Mouse (Mus musculus) thymus, postnatal 36 days (tissue): ENCODE measurements at regions not wholly inside any gene's neighbourhood (a gene's known extent, or its start where the extent isn't known, plus 50 kb on each side); places are given as distances from the start of the nearest gene placed in this dataset.

ENCODE experiments used
- DNase-seq, 2 experiments: peaks; one replicate each; pipeline ENCODE4 v3.0.0; 2022; ENCODE audit warnings: mixed read lengths in 2 of 2

DNA sequence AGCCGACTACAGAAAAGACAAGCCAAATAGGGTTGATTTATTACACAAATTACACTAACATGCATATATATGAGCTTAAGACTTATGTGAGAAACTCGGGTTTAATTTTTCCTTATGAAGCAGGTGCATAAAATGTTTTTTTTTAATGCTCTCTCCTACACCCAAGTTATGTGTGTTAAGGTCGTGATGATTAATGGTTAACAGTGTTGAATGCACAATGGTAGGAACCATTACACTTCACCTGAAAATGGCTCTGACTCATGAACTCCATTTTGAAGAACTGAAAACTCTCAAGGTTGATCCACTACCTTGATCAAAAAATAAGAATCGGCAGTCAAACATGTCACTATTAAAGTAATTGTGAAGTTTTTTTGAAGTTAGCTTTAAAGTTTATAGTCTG lies 59.4 kb upstream of the Ifne start:
- DNase-seq: no peak

DNA sequence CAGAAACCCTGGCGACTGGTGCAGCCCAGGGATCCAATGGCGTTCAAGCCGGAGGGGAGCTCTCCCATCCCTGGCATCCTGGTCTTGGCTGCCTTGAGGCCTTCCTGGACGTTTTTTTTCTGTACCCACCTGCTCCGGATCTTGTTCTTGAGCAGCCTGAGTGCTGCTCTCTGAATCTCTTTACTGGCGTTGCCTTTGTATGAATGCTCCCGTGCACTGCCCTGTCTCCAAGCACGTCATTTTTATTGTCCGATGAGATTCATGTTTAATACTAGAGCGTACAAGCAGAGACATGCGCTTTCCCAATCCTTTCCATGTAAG lies 58.7 kb upstream of the Ifne start:
- DNase-seq: no peak

DNA sequence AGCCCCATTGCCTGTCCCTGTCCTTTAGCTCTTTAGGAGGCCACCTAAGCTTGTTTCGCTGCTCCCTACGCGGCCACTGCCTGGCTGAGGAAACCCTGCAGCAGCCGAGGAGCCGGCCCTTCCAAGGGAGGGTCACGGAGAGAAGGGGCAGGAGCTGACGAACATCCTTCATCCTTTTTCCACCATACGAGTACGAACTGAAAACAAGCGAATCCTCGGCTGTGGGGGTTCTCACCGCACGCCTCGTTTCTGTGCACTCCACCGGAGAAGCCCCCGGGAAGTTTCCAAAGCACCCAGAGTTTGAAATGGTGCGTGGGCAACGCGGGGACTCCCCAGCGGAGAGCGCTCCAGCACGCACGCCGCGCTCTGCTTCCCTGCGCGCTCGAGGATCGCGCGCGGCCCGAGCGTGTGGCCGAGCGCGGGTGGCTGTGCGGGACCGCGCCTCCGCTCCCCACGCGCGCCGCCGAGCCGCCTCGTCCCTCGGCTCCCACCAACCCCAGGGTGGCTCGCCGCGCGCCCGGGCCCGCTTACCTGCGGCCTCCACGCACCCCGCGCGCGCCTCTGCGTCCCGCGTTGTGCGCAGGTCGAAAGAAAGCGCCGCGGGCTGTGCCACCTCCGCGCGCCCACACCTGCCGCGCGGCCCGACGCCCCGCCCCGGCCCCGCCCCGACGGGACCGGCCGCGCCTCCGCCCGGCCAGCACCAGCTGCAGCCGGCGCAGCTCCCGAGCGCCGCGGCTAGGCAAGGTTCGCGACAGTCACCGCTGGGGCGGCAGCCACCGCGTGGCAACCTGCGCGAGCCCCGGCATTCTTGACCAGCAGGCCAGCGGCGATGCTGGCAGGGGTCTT lies 58.1 kb upstream of the Ifne start:
- peak; percentile 46 to 60 for DNase-seq

DNA sequence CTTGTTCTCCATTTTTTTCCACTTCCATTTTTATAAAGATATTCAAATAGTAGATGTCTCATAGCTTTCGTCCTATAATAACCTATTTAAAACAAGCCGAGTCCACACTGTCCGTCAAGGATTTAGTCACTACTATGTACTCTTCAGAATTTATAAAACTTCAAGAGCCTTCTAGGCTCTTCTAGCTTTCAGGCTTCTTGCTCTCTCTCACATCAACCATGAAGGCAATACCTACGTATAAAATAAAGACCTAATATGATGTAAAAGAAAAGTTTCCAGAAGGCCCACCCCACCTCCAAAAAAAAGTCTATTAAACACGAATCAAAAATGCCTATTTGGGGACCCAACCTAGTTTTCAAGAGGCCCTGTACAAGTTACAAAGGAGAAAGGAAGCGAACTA lies 57.0 kb upstream of the Ifne start:
- no peak for DNase-seq

DNA sequence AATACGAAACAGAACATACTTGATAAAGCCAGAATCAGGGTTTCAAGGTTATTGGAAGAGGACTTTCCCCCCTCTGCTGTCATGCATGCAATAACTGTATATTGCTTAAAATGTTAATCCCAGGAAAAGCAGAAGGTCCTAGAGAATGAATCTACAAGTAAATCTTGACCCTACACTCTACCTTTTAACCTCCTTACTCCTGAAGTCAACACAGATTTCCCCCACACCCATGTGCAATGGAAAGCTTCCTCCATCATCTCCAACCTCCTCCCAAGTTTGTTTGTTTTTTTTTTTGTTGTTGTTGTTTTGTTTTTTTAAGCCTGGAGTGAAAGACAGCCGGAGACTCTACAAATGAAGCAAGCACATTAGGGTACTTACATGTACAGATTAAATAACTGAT lies 55.9 kb upstream of the Ifne start:
- no peak for DNase-seq

DNA sequence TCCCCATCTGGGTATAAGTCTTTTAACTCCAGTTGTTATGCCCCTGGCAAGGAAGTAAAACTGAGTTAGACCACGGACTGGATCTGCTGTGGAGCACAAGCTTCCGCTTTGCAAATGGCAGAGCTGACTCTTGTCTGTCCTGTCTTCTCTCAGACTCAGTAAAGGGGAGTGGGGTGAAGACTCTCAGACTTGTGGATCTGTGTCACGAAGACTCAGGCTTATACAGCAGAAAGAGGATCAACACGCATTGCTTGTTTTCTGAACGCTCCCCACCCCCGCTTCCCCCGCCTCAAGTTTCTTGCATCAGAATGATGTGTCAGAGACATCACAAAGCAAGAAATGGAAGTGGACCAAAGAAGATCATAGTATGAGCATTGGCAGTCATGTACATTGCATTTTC lies 55.3 kb upstream of the Ifne start:
- no peak for DNase-seq

DNA sequence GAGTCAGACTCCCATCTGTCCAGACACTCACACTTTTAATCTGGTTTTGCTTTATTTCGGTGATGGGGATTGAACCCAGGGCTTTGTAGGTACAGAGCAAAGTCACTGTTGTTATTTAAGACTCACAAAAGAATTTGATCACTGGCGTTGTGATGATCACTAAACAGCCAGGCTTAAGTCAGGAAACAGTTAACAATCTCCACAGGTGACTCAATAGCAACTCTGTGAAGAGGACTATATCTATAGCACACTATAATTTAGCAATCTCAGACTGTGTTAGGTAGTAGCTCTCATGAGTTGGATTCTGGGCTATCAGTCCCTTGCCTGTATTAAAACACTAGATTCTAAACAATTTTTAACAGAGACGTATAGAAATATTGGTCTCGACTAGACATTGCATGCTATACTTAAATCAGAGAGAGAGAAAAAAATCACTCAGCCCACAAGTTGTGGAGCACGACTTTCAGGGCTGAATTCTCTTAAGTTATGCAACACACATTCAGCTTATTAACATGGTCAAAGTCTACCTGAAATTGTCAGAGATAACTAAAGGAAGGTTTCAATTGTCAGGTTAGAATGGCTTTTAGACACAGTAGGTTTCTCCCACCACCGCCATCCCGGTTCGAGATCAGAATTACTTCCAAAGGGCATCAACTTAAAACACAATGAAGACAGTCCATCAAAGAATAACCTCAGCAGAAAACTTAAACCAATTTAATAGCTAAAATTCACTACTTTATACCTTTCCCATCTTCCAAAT lies 54.4 kb upstream of the Ifne start:
- DNase-seq: no peak

DNA sequence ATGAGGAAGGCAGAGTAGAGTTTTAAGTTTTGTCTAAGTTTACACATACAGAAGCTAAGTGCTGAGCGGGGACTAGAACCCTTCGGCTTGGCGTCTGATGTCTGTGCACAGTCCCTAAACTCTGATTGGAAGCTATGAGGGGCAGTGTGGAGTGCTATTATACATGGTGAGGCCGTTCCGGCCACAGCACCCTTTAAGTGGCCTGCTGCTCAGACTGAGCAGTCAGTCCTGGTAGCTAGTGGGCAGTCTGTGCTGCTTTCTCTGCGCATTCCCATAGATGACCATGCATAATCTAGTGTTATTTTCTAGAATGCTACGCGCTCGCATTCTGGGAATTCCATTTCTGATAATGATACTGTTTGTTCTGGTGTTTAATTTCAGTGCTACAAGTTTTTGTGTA lies 51.2 kb upstream of the Ifne start:
- DNase-seq: no peak
